Mouse (Mus musculus) liver, postnatal 0 days (tissue): ENCODE results near the gene Bmp7.

ENCODE experiments used
- CTCF ChIP-seq: sonication (generic); IDR thresholded peaks from 2 replicates; pipeline ENCODE4 v1.5.1; 2016; ENCODE audit warnings: antibody characterized with exemption, low read depth
- EP300 ChIP-seq: IDR thresholded peaks from 2 replicates; pipeline ENCODE4 v1.6.1; 2016; ENCODE audit warnings: antibody characterized with exemption, low read depth, mild to moderate bottlenecking

DNA sequence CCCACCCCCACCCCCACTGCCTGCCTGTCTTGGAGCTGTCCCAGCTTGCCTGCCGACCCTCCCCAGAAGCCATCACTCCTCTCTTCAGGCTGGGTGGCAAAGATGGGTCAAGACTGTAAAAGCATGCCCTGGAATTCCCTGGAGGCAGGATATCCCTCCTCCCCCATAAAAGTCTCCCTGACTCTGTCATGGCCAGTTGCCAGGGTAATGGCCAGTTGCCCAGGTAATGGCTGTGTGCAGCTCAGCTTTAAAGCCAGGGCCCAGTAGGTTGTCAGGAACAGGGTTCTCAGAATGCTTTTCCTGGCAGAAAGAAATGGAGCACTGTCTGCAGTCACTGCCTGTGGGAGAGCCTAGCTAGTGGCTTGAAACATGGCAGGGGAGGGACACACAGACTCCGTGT, 106.9 kb downstream of the Bmp7 start:
- TF ChIP-seq CTCF = no peak
- no peak for TF ChIP-seq EP300
